Mouse (Mus musculus) mouse embryonic stem cell (cell line): ENCODE results near the gene Spata13.

Experiments
- in situ Hi-C, 2 experiments: fragments of 300-500 bp; cut with MboI; formaldehyde crosslinking; loops; 1 replicate in 1 of 2; 3 replicates in 1 of 2; pipeline ENCODE4 v1.14.3; 2019 to 2020; ENCODE audit warnings: low sequenced_read_pairs in 2 of 2, low pct_unique_long_range_greater_than_20kb in 1 of 2, mixed read lengths in 1 of 2; ENCODE audit not compliant: unreplicated experiment in 1 of 2

Gene Spata13

DNA sequence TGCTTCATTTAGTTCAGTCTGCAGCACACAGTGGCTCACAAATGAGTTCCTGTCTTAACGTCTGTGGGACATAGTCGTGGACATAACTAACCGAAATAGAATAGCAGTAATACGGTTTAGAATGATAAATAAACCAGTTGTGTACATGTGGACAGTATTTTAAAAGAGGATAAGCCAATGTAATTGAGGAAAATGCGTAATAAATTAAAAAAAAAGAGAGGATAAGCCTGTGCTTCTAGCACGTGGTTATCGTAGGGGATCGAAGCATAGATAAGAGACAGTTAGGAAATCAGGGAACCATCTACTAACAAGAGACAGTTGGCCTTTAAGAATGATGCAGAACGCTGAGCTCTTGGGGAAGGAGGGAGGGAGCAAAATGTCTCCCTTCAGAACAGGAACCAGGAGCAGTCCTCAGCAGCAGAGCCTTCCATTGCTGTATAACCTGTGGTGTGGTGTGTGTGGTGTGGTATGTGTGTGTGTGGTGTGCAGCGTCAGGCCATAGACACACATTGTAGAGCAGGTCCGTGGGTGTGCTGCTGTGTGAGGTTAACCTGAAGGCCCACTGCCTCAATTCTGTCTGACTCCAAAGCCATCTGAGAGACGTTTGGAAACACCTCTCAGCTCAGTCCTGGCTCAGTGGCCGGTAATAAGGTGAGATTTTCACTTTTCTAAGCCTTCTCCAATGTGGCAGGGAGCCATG is 102.2 kb downstream of the Spata13 start:
- in situ Hi-C loops = no loop called here

DNA sequence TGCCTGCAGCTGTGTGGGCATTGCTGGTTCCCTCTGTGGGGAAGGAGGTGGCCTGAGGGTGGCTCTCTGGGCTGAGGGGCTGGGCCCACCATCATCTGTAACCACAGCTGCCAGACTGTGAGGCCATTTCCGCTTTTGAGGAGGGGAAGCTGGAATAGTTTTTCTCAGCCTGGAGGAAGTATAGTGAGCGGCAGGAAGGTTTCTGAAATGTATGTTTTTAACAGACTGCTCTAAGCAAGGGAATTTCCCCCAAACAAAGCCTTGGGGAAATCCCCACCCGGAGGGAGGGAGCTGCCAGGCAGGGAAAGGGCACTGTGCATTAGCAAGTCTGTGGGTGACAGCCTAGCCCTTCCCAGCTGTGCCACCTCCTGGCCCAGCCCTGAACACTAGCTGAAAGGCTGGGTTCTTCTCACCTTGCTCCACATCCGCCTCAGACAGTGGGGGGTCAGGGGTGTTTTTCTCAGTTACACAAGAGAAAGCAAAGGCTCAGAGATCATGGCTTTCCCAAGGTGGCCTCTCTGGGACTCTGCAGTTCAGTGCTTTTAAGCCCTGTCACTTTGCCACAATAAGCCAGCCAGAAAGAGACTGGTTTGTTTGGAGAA is 102.9 kb downstream of the Spata13 start:
- in situ Hi-C loops = no loop called here

DNA sequence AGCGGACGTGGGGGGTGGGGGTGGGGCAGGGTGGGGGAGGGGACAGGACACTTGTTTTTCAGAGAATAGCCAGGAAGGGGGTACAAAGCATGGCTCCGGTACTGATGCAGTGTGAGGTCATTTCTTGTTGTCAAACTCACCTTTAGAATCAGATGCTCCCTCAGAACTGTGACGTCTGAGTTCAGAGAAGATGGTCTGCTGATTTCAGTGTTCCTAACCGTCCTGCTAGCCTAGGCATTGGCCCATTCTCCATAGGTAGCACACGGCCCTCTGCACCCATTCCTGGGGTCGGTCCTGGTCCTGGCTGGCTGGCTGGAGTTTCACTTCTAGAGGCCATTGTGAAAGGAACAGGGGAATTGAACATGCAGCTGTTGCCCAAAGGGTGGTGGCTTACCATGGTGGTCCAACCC is 103.4 kb downstream of the Spata13 start:
- in situ Hi-C loops = no loop called here

DNA sequence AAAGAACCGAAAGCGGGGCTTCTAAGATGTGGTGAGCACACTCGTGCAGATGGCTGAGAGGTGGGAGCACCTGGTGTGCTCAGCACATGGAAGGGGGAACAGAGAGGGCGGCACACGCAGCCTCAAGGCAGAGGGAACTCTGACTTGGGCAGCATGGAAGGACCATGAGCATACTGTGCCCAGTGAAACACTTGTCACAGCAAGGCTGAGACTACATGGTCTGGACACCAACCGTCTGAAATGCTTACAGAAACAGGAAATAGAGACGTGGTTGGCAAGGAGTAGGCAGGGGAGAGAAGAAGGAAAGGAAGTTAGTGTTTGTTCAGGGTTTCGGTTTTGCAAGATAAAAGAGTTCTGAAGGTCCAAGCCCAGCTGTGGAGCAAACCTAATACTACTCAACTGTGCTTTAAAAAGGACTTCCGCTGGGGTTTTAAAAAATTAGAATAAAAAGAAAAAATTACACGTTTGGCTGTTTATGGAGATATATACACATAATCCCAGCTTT is 104.7 kb downstream of the Spata13 start:
- in situ Hi-C loops = no loop called here

DNA sequence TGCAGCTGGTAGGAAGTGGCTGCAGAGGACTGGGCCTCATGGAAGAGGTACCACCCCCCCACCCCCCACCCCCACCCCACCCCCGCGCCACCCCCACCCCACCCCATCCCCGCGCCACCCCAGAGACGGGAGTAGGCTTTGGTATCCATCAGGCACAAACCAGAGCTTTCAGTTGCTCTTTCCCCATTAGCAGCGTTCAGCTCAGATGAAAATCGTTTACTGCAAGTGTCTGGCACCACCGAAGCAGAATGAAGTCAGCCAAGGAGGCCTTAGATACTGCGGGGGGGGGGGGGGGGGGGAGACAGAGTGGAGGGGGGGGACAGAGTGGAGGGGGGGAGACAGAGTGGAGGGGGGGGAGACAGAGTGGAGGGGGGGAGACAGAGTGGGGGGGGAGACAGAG is 105.4 kb downstream of the Spata13 start:
- in situ Hi-C loops = no loop called here

DNA sequence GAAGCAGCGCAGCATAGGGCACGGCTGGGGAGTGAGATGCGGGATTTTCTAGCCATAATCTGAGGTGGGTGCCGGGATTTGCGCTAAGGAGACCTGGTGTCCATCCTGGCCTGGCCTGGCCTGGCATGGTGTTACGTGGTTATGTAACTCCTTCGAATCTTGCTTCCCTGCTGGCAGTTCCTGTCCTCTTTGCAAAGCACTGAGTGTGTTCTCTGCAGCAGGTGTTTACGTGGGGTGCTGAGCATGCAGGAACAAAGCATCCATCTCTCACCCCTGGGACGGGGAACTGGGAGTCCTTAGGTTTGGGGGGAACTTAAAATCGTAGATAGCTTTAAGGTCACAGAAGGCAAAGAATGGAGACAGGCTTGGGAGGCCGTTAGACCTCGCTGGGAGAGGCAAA is 105.8 kb downstream of the Spata13 start:
- in situ Hi-C loops = no loop called here

DNA sequence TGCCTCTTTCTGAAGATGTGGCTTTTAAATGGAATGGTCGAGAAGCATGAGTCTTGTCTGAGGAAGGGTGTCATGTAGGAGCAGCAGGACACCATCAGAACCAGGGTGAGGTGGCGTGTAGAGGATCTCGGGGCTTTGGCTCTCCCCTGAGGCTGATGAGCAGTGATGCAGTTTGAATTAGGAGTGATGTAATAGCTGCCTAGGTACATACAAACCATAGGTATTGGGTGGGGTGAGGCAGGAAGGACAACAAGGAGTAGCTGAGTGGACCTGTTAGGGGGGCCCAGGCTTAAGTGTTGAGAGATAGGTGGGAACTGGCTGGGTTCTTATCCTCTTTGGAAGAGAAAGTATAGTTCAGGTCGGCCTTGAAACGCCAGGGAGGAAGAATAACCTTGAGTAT is 106.7 kb downstream of the Spata13 start:
- in situ Hi-C loops = no loop called here

DNA sequence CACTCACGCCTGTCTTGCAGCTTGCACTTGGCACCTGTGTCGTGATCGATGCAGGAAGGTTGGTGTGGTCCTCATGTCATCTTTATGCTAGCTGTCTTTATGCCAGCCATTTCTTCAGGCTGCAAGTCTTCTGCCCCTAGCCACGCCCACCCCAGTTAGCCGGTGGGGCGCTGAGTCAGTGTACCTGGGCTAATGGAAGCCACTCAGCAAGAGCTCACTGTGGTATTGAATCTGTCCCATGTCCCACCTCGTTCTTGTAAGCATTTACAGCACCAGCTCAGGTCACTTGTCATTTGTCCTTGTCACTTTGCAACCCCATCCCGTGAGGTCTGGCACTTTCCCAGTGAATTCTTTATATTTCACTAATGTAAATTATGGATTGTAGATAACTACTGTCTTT is 107.2 kb downstream of the Spata13 start:
- in situ Hi-C loops = no loop called here

DNA sequence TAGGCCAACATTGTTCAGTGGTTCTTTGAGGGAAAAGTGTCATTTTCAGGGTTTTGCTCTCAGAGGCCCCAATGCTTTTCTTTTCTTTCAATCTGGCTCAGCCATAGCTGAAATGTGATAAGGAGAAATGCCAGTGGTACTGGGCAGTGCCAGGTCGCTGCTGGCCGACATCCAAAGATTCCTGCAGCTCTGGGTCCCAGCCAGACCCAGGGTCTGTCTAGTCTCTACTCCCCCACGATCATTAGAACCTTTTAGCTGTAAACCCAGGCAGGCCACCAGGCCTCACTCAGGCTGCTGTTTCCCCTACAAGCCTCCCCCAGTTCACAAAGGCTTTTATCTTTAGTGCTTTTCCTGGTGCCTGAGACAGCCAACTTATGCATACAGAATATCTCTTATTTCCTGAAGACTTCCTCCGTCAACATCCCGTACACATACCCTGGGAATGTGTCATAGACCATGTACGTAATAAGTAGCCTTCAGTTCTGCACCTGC is 107.7 kb downstream of the Spata13 start:
- in situ Hi-C loops = no loop called here

DNA sequence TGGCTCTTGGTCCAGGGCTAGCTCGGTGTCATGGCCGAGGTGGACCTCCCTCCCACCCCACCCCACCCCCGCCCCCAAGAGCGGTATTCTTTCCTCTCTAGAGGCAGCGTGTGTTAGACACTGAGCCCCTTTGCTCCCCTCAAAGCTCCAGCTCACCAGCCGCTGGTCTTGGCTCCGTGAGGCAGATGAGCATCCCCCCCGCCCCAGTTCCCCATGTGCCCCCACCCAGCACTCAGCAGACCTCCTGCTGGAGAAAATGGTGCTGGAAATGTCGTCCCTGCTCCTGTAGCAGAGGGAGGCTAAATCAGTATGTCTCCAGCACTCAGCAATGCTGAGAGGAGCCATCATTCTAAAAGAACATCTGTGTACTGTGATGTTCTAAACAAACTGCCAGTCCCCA is 109.9 kb downstream of the Spata13 start:
- in situ Hi-C loops = no loop called here

DNA sequence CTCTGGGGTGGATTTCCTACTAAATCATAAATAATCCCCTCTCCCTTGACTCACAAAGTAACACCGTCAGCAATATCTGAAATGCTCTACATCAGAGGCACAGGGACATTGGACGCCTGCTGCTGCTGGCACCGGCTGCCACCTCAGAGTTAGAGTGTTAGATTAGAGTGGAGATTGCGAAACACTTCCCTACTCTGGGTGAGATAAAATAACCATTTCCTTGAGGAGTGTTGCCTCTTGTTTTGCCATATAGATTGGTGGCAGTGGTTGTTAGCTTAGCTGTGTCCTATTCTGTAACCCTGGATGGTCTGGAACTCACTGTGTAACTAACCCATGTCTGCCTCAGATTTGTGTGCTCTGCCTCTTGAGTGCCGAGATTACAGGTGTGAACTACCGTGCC is 111.4 kb downstream of the Spata13 start:
- in situ Hi-C loops = no loop called here

DNA sequence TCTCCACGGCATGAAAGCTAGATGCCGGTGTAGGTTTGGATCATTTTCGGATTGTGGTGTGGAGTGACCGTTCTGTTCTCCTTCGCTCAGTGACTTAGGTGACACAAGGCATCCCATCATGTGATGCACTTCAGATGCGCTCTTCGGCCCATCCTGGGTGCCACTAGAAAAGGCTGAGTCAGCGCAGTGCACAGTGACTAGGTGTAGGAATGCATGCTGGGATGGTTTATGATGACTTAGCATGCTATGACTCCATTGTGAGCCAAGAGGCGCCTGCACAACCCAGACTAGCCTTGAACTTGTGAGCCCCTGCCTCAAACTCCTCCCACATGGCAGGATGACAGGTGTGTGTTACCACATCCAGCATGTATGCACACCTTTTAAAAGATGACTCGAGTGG is 112.3 kb downstream of the Spata13 start:
- in situ Hi-C loops = no loop called here

DNA sequence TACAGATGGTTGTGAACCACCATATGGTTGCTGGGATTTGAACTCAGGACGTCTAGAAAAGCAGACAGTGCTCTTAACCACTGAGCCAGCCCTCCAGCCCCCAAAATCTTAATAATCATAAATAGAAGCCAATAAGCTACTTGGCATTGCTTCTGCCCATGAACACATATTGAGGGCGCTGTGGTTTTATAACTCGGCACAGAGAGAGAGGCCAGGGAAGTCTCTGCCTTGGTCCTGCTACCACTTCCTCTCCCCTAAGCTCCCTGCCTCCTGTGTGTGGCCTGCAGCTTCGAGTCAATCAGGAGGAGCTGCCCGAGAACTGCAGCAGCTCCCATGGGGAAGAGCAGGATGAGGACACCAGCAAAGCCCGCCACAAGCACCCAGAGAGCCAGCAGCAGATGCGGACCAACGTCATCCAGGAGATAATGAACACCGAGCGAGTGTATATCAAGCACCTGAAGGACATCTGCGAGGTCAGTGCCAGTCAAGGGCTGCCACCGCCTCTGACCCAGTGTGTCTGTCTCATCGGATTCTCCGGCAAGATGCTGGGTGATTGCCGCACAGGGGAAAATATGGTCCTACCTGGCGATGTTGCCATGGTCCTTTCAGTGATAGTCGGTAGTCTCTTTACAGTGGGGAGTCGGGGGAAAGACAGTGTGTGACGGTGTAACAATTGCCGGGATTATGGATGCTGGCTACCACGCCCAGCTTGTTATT is 113.5 kb downstream of the Spata13 start:
- in situ Hi-C loops = no loop called here

DNA sequence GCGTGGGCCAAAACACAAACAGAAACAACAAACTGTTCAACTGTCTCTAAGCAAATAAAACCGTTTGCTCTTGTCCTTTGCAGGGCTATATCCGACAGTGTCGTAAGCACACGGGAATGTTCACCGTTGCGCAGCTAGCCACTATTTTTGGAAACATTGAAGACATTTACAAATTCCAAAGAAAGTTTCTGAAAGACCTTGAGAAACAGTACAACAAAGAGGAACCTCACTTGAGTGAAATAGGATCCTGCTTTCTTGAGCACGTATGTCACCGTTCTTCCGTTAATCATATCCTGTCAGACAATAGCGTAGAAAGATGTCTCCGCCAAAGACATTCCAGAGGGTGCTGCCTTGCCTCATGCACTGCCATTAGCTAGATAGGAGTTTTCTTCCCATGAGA is 116.1 kb downstream of the Spata13 start:
- in situ Hi-C loops = no loop called here

DNA sequence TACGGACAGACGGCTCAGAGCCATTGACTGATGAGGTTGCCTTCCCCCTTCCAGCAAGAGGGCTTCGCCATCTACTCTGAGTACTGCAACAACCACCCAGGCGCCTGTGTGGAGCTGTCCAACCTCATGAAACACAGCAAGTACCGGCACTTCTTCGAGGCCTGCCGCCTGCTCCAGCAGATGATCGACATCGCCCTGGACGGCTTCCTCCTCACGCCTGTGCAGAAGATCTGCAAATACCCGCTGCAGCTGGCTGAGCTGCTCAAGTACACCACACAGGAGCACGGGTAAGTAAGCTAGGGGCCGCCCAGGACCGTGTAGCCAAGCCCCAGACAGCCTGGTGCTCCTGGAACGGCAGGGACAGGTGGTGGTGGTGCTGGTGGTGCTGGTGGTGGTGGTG is 117.8 kb downstream of the Spata13 start:
- in situ Hi-C loops = no loop called here

DNA sequence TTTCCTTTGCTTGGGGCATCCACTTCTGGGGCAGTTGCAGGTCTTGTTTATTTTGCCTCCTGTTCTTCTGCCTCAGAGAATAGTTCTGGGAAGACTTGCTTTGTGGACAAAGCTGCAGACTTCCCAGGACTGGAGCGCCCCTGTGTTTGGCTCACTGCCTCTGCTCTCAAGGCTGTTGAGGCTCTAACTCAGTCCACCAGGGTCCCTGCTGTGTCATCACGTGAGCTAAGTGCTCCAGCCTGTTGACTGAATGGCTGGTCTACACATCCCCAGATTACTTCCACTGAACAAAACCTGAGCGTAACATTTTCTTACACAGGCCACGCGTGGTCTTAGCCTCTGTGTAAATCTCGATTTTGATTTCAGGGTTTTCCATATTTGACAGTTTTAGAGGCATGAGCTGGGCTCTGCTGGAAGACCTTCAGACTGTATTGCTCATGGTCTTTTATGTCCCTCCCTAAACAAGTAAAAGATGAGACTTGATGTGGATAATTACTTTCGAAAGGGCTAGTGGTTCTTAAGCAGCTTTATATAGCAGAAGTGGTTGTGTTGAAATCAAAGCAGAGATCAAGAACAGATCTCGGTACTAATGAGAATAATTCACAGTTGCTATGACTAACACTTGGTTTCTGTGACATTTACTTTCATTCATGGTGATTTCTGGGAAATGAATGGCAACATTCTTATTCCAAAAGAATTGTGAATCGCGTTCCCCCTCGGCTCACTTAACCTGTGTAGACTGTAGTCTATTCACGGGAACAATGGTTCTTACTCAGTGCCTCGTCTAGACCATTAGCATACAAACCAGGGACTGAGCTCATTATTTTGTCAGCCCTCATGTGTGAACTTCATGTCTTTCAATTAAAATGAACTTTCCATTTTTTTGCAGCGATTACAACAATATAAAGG is 119.3 kb downstream of the Spata13 start:
- in situ Hi-C loops = no loop called here

DNA sequence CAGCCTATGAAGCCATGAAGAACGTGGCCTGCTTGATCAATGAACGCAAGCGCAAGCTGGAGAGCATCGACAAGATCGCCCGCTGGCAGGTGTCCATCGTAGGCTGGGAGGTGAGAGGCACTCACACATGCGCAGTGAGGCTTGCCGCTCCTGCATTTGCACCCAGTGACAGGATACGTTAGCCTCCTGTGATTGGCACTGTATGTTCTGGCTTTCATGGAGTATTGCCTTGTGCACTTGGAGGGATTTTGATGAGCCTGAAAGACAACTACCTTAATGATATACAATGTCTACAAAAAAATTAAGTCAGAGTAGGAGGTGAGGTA is 120.0 kb downstream of the Spata13 start:
- in situ Hi-C loops = no loop called here

DNA sequence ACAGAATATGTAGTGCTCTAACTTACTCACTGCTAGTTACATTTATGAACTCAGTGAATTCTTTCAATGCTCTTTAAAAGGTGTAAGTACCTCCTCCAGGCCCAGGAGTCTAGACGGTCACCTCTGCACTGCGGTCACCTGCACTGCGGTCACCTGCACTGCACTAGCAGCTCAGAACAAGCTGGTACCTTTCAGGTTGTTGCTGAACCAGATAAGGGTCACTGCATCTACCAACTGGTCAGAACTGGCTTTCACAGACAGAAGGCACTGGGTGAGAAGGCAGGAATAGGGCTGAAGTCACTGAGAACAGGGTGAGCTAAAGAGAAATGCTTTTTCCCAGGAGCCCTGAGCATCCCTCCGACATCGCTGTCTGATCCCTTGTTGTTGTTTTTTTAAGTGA is 120.9 kb downstream of the Spata13 start:
- in situ Hi-C loops = no loop called here

DNA sequence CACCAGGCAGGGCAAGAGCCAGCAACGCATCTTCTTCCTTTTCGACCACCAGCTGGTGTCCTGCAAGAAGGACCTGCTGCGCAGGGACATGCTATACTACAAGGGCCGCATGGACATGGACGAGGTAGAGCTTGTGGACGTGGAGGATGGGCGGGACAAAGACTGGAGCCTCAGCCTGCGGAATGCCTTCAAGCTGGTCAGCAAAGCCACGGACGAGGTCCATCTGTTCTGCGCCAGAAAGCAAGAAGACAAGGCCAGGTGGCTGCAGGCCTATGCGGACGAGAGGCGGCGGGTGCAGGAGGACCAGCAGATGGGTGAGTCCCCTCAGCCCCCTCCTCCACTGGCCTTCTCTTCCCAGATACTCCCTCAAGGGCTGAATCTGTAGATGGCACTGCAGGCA is 122.5 kb downstream of the Spata13 start:
- in situ Hi-C loops = no loop called here
